Mouse (Mus musculus) limb, embryonic 13.5 days (tissue): ENCODE measurements at regions not wholly inside any gene's neighbourhood (a gene's known extent, or its start where the extent isn't known, plus 50 kb on each side); places are given as distances from the start of the nearest gene placed in this dataset.

Experiments used
- ATAC-seq: fragments of 200-750 bp; cut with Nextera tagmentation; 2 replicates; pipeline ENCODE4 v1.8.0; 2017; ENCODE audit warnings: low read depth, moderate number of reproducible peaks, moderate TSS enrichment; ENCODE audit not compliant: low FRiP score
- H3K27ac ChIP-seq: fragments of 300-500 bp; sonication (generic); 2 replicates; pipeline ENCODE4 v1.5.1; 2015; ENCODE audit warnings: inconsistent platforms, mild to moderate bottlenecking, moderate library complexity
- H3K27me3 ChIP-seq: fragments of 300-500 bp; sonication (generic); 2 replicates; pipeline ENCODE4 v1.6.1; 2015; ENCODE audit warnings: mild to moderate bottlenecking, inconsistent platforms
- H3K36me3 ChIP-seq: fragments of 300-500 bp; sonication (generic); 2 replicates; pipeline ENCODE4 v1.6.1; 2015; ENCODE audit warnings: inconsistent platforms, mild to moderate bottlenecking, moderate library complexity
- H3K4me1 ChIP-seq: fragments of 300-500 bp; sonication (generic); 2 replicates; pipeline ENCODE4 v1.6.1; 2015; ENCODE audit warnings: inconsistent platforms
- H3K4me2 ChIP-seq: fragments of 300-500 bp; sonication (generic); replicated peaks from 2 replicates; pipeline ENCODE4 v1.6.1; 2015; ENCODE audit warnings: inconsistent platforms, mild to moderate bottlenecking, moderate library complexity
- H3K4me3 ChIP-seq: fragments of 300-500 bp; sonication (generic); 2 replicates; pipeline ENCODE4 v1.5.1; 2015; ENCODE audit warnings: moderate library complexity, mild to moderate bottlenecking, inconsistent platforms
- H3K9ac ChIP-seq: fragments of 300-500 bp; sonication (generic); 2 replicates; pipeline ENCODE4 v1.6.1; 2015; ENCODE audit warnings: mild to moderate bottlenecking, inconsistent platforms
- H3K9me3 ChIP-seq: fragments of 300-500 bp; sonication (generic); 2 replicates; pipeline ENCODE4 v1.6.1; 2016; ENCODE audit warnings: inconsistent platforms
- WGBS: fragments of 180-500 bp; shearing (Covaris S2); methylation state at CpG from one replicate; pipeline ENCODE4 v1.1.7; 2015; 5-methylcytosine and 5-hydroxymethylcytosine counted together

DNA sequence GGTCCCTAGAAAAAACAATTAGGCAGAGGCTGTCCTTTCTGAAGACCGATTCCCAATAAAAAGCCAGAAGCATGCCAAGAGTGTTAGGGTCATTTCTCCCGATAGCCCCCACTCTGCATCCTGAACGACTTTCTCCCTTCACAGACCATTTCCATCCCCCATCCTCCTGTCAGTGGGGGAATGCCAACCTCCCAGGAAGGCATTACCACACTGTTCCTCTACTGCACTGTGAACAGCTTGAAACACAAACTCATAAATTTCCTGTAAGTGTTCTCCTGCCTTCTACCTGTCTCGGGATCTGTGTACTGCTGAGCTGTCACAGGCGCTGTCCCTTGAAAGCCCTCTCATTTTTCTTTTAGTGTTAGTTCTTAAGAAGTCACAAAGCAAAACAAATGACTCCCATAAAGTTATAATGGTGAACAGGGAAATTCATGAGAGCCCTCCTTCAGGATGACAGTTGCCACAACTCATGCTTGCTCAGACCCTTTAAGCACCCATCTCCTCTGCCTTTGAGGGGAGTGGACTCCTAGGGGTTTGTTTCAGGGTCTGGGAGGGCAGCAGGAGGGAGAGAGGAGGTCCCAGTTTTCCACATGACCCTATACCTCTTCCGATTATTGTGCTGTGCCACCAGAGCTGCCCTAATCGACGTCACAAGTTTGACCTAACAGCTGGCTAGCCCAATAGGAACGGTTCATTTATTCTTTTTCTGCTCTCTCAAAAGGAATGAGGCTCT lies 139.9 kb downstream of the Rchy1 start:
- H3K9ac ChIP-seq = no peak overlapping the region
- H3K27ac ChIP-seq = no peak overlapping the region
- no peak overlapping the region for H3K4me3 ChIP-seq
- no peaks in the 10 kb centered on the region; the same call in 1 of the 2 replicates for H3K9me3 ChIP-seq
- no peak for ATAC-seq
- 45% methylated on average over 9 of the region's 9 CpGs for WGBS
- no peaks in the 10 kb centered on the region for H3K27me3 ChIP-seq
- 0 out of 2 replicates have a peak, but pooled peaks cover 3% of the 10 kb centered on the region for H3K4me1 ChIP-seq
- H3K4me2 ChIP-seq = no peak overlapping the region
- H3K36me3 ChIP-seq = no peaks in the 10 kb centered on the region

GRCm38 (mm10) chr5:91818800-91819199 lies 144.1 kb downstream of the Rchy1 start:
- 55% methylated on average over 12 of the region's 12 CpGs for WGBS
- no peak overlapping the region for H3K4me3 ChIP-seq
- H3K36me3 ChIP-seq = no peaks in the 10 kb centered on the region
- H3K27me3 ChIP-seq = no peaks in the 10 kb centered on the region
- no peaks in the 10 kb centered on the region for H3K9me3 ChIP-seq
- no peak overlapping the region for H3K9ac ChIP-seq
- no peak overlapping the region for H3K27ac ChIP-seq
- no peak for ATAC-seq
- 0 out of 2 replicates have a peak, but pooled peaks cover 3% of the 10 kb centered on the region for H3K4me1 ChIP-seq
- H3K4me2 ChIP-seq = no peak overlapping the region

GRCm38 (mm10) chr5:91818195-91818594 lies 144.7 kb downstream of the Rchy1 start:
- Histone ChIP-seq H3K27ac (no peak overlapping the region), H3K36me3 (no peaks in the 10 kb centered on the region), H3K9me3 (no peaks in the 10 kb centered on the region)

GRCm38 (mm10) chr5:91816376-91816950 lies 146.4 kb downstream of the Rchy1 start:
- H3K4me3 ChIP-seq = no peak overlapping the region
- H3K36me3 ChIP-seq = no peaks in the 10 kb centered on the region
- H3K27me3 ChIP-seq = no peaks in the 10 kb centered on the region
- ATAC-seq = no peak
- WGBS = 88% methylated on average over 3 of the region's 3 CpGs
- H3K27ac ChIP-seq = no peak overlapping the region
- no peaks in the 10 kb centered on the region for H3K9me3 ChIP-seq
- no peak overlapping the region for H3K9ac ChIP-seq
- H3K4me1 ChIP-seq = no peaks in the 10 kb centered on the region
- no peak overlapping the region for H3K4me2 ChIP-seq

More at GRCm38 (mm10) chr5:91818195-91818594, 144.7 kb downstream of the Rchy1 start:
- 74% methylated on average over 11 of the region's 11 CpGs for WGBS
- Histone ChIP-seq H3K4me1 (0 out of 2 replicates have a peak, but pooled peaks cover 3% of the 10 kb centered on the region), H3K4me2 (no peak overlapping the region), H3K9ac (no peak overlapping the region), H3K27me3 (no peaks in the 10 kb centered on the region), H3K4me3 (no peak overlapping the region)
- ATAC-seq = no peak

DNA sequence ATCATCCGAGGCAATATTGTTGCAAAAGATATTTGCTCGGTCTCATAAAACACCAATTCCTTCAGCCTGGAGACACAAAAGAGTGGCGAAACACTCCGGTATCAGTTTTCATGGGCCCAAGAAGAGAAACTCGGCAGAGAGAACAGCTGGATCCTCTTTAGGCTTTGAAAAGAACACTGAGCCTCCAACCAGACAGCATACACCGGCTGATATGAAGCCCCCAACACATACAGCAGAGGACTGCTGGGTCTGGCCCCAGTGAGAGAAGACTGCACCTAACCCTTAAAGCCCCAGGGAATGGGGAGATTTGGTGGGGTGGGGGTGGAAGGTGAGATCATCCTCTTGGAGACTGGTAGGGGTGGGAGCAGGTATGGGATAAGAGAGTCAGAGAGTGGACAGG lies 147.9 kb downstream of the Rchy1 start:
- H3K36me3 ChIP-seq = no peaks in the 10 kb centered on the region
- no peaks in the 10 kb centered on the region for H3K27me3 ChIP-seq
- no peaks in the 10 kb centered on the region for H3K4me1 ChIP-seq
- WGBS = 48% methylated on average over 6 of the region's 6 CpGs
- no peak overlapping the region; the same call in 1 of the 2 replicates for H3K27ac ChIP-seq
- no peaks in the 10 kb centered on the region for H3K9me3 ChIP-seq
- no peak overlapping the region for H3K4me3 ChIP-seq
- no peak overlapping the region for H3K4me2 ChIP-seq
- no peak overlapping the region for H3K9ac ChIP-seq
- peak; percentile 69; the same call in 1 of the 2 replicates for ATAC-seq

GRCm38 (mm10) chr5:91814417-91814762 lies 148.5 kb downstream of the Rchy1 start:
- 70% methylated on average over 4 of the region's 4 CpGs for WGBS
- Histone ChIP-seq H3K4me2 (no peak overlapping the region), H3K36me3 (no peaks in the 10 kb centered on the region), H3K27ac (no peak overlapping the region), H3K9ac (no peak overlapping the region), H3K4me3 (no peak overlapping the region), H3K27me3 (no peaks in the 10 kb centered on the region), H3K9me3 (no peaks in the 10 kb centered on the region), H3K4me1 (no peaks in the 10 kb centered on the region)
- ATAC-seq = no peak

DNA sequence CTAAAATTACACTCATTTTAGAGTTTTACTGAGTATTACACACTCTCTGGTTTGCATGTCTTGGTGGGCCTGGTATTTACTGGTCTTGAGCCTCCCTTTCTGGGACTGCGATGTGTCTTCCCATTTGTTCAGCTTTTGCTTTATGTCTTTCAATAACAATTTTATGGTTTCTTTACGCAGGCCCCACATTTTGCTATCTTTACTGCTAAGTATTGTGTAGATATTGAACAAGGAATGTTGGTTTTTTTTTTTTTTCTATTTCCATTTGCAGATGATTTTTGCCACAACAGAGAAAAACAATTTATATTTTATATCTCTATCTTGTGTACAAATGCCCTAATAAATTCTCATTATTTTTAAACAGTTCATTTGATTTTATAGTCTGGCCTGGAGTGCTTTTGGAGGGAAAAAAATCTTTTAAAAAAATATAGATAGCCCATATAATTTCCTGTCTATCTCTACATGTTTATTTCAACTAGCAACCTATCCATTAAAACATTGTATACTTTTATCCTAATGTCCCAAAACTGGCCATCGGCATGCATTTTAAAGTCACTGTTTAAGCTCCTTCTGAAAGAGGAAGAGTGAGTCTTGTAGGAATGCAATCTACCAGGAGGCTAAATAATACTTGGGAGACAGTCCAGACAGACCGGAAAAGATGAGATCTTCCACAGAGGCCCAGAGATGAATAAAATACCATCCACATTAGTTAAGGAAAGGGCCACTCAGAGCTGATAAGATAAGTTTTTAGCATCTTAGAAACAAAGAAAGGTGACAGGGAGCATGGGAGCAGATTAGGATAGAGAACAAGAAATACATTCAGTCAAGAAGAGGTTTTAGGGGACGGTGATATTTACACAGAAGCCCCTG lies 149.1 kb downstream of the Rchy1 start:
- H3K36me3 ChIP-seq = no peaks in the 10 kb centered on the region
- no peak overlapping the region for H3K4me3 ChIP-seq
- ATAC-seq = no peak
- H3K4me1 ChIP-seq = no peaks in the 10 kb centered on the region
- no peak overlapping the region for H3K9ac ChIP-seq
- 75% methylated on average over 5 of the region's 5 CpGs for WGBS
- H3K27ac ChIP-seq = no peak overlapping the region
- H3K4me2 ChIP-seq = no peak overlapping the region
- no peaks in the 10 kb centered on the region for H3K27me3 ChIP-seq
- no peaks in the 10 kb centered on the region for H3K9me3 ChIP-seq

GRCm38 (mm10) chr5:91807070-91808065 lies 155.5 kb downstream of the Rchy1 start:
- Histone ChIP-seq H3K36me3 (no peaks in the 10 kb centered on the region), H3K4me2 (no peak overlapping the region), H3K27me3 (no peaks in the 10 kb centered on the region), H3K27ac (no peak overlapping the region), H3K9ac (no peak overlapping the region), H3K4me1 (peaks cover 7% of the 10 kb centered on the region), H3K9me3 (no peaks in the 10 kb centered on the region), H3K4me3 (no peak overlapping the region)
- WGBS = 63% methylated on average over 18 of the region's 18 CpGs
- ATAC-seq = peak; percentile 90

DNA sequence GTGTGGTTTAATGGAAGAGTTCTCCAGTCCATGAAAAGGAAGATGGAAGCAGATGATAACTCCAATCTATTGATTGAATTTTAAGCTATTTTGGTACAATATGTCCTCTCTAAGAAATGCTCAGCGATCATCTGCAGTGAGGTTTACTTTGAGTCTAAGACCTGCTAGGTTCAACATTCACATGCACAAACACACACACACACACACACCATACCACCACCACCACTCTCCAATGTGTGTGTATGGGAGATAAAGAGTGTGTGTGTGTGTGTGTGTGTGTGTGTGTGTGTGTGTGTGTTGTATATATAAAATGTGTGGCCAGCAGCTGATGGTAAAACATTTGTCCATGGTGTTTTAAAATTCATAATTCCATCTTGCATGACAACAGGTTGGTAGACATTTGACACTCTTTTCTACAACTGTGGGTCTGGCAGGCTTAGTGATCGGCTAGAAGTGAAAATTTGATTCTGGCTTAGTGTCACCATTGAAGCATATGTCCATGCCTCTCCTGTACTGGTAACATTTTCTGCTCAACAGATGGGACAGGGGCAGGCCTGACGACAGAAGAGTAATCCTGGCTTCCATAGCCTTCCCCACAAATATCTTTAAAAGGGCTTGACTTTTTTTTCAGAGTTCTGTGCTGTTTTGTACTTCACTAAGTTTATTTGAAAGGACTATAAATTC lies 161.4 kb downstream of the Rchy1 start:
- H3K9ac ChIP-seq = no peak overlapping the region
- no peaks in the 10 kb centered on the region for H3K9me3 ChIP-seq
- H3K4me2 ChIP-seq = no peak overlapping the region
- no peak overlapping the region for H3K4me3 ChIP-seq
- H3K36me3 ChIP-seq = no peaks in the 10 kb centered on the region
- no peak; the same call in 1 of the 2 replicates for ATAC-seq
- 83% methylated on average over 3 of the region's 3 CpGs for WGBS
- no peak overlapping the region for H3K27ac ChIP-seq
- no peaks in the 10 kb centered on the region for H3K27me3 ChIP-seq
- 0 out of 2 replicates have a peak, but pooled peaks cover 3% of the 10 kb centered on the region for H3K4me1 ChIP-seq

GRCm38 (mm10) chr5:91797362-91797761 lies 165.5 kb downstream of the Rchy1 start:
- WGBS = 83% methylated on average over 3 of the region's 3 CpGs
- ATAC-seq = no peak

GRCm38 (mm10) chr5:91792732-91793131 lies 170.1 kb downstream of the Rchy1 start:
- H3K36me3 ChIP-seq = no peaks in the 10 kb centered on the region
- H3K27ac ChIP-seq = no peak overlapping the region
- no peak overlapping the region for H3K4me3 ChIP-seq
- no peak overlapping the region for H3K4me2 ChIP-seq
- H3K9ac ChIP-seq = no peak overlapping the region
- no peaks in the 10 kb centered on the region for H3K9me3 ChIP-seq
- no peaks in the 10 kb centered on the region for H3K27me3 ChIP-seq
- H3K4me1 ChIP-seq = 0 out of 2 replicates have a peak, but pooled peaks cover 5% of the 10 kb centered on the region
- ATAC-seq = no peak
- WGBS = 73% methylated on average over 6 of the region's 6 CpGs

More at GRCm38 (mm10) chr5:91797362-91797761, 165.5 kb downstream of the Rchy1 start:
- Histone ChIP-seq H3K27ac (no peak overlapping the region), H3K9me3 (no peaks in the 10 kb centered on the region), H3K4me1 (0 out of 2 replicates have a peak, but pooled peaks cover 6% of the 10 kb centered on the region), H3K27me3 (no peaks in the 10 kb centered on the region), H3K4me2 (no peak overlapping the region), H3K4me3 (no peak overlapping the region), H3K36me3 (no peaks in the 10 kb centered on the region), H3K9ac (no peak overlapping the region)
